Mouse (Mus musculus) megakaryocyte, adult 5-6 weeks (primary cell): Measurements from ENCODE around the gene Scnn1g. TPM values are rescaled to one million over a fixed set of nuclear protein-coding genes. Genes with fewer than 3 reads are reported as not detected.

Experiments used
- ATAC-seq: 2 replicates; pipeline ENCODE4 v1.8.0; 2016; ENCODE audit warnings: mild to moderate bottlenecking, inconsistent platforms; ENCODE audit not compliant: poor library complexity, severe bottlenecking
- total RNA-seq, 2 experiments: library from RNA; stranded (forward) in 1 of 2; stranded (reverse) in 1 of 2; fragments of 153-499, 151-499 nt in 1 of 2; fragments of 221-1000, 200-1000 nt in 1 of 2; gene quantifications; 2 replicates each; pipeline versions ENCODE4 v1.2.3 to v1.2.4; 2015 to 2017

Scnn1g gene
- total RNA-seq, 2 experiments from 2014 or later, result not detected

- no peak for ATAC-seq
Measured at GRCm38 (mm10) chr7:121768983-121769382, 34.7 kb downstream of the Scnn1g start.

DNA sequence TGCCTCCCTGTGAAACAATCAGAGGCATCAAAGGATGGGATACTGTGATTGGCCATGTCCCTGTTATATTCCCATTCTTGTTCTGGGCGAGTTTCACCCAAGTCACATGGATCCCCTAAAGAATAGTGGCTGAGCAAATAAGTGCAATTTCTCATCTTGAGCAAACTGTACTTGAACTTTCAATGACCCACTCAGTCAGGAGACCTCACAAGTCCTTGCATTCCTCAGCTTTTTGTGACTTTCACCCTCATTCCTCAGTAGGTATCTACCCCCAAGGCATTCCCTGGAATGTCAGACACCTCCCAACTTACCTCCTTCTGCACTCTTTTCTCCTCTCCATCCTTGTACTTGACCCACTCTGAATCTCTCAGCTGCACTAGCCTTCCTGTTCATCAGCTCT, 44.3 kb downstream of the Scnn1g start:
- no peak for ATAC-seq

- ATAC-seq, result no peak
Measured at GRCm38 (mm10) chr7:121778980-121779379, 44.7 kb downstream of the Scnn1g start.

- no peak for ATAC-seq
Measured at GRCm38 (mm10) chr7:121779409-121779808, 45.1 kb downstream of the Scnn1g start.

- ATAC-seq, result no peak
Measured at GRCm38 (mm10) chr7:121782188-121782909, 48.1 kb downstream of the Scnn1g start.

- ATAC-seq, result no peak
Measured at GRCm38 (mm10) chr7:121785651-121786228, 51.5 kb downstream of the Scnn1g start.

GRCm38 (mm10) chr7:121797781-121798180, 63.5 kb downstream of the Scnn1g start:
- ATAC-seq, result no peak

DNA sequence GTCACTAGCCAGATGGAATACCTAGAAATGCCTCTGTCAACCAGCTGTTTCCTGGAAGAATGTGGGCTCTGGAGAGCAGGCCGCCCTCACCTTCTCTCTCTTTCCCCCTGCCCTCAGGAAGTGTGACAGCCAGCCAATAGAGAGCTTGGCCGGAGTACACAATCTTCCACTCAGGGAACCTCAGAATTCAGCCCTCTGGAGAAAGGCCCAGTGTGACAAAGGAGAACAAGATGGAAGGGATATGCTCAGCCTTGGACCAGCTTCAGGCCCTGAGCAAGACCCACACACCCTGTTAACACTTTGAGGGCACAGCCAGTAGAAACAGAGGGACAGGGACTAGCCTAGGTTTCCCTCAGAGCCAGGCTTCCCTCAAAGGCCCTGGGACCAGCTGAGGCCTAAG, 68.2 kb downstream of the Scnn1g start:
- ATAC-seq, result no peak

DNA sequence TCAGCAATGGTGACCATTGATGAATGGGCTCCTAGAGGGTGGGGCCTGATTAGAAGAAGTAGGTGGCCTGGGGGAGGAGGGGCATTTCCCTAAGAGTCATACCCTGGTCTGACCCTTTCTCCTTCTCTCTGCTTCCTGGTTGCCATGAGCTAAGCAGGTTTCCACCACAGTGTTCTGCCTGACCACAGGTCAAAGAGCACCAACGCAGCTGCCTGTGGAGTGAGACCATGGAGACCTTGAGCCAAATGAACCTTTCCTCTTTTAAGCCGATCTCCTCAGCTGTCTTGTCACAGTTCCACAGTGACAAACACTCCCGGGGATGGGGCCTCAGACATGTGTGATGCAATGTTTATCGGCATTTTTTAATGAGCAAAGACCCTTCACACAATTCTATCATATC, 68.7 kb downstream of the Scnn1g start:
- ATAC-seq, result no peak

GRCm38 (mm10) chr7:121805811-121806496, 71.7 kb downstream of the Scnn1g start:
- no peak for ATAC-seq

DNA sequence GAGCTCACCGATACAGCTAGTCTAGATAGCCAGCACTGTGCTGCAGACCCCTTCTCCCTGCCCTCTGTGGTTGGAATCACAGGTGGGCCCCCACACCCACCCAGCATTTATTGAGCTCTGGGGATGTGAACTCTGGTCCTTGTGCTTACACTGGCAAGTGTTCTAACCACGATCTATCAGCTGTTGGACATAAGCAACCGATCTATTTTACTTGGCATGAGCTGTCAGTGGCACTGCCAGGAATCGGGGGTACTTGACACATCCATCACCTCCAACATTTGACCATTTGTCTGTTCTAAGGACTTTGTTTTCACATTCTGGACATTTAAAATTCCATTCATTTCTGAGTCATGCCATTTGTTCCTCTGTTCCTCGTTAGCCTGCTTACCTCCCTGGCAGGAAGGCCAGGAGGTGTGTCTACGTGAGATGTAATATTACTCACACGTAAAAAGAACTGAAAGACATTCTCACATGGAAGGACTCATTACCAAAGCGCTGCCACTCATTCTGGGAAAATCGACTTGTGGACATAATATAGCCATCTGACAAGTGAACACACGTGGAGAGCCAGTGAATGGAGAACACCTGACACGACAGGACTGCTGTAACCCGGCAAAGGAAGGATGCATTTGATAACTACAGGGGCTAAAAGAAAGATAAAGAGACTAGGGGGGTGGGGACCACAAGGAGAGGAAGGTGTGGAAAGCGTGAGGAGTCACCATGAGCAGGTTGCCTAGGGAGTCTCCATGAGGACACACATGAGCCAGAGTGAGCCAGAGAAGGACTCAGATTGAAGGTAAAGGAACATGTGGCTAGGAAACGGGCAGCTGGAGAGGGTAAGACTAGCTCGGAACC, 73.7 kb downstream of the Scnn1g start:
- ATAC-seq, result no peak

Other genes with a start within 250 kb of the Scnn1g start
- gene Usp31, start 27.2 kb upstream of the Scnn1g start, total RNA-seq (2015), result 4.7 and 5.3 TPM in 2 replicates
- 4.0 and 4.5 TPM in 2 replicates for gene Usp31, start 27.2 kb upstream of the Scnn1g start, total RNA-seq (2017)
- gene Scnn1b, start 130.6 kb downstream of the Scnn1g start, total RNA-seq (2015), result not detected in 2 replicates
- gene Scnn1b, start 130.6 kb downstream of the Scnn1g start, total RNA-seq (2017), result not detected in 2 replicates
- 7.6 and 7.7 TPM in 2 replicates for gene Cog7, start 247.2 kb downstream of the Scnn1g start, total RNA-seq (2015)
- gene Cog7, start 247.2 kb downstream of the Scnn1g start, total RNA-seq (2017), result 7.8 and 8.3 TPM in 2 replicates